23 mouse cellular contexts compared by ENCODE assay signal in genomic region chr3:127820400-127820799, GRCm38 (mm10).
"Had no signal": no experiment of that assay in that cellular context is flagged by ENCODE, and none has a peak within 500 bp of the region (broad histone marks: within the 10 kb centered on the region; RNA-seq: fewer than 3 reads in every experiment).

No protein-coding gene starts in this region.

- ATAC-seq: hindbrain, embryonic 16.5 days; inflammation-experienced regulatory T-cells, adult 6 months; intestine, postnatal 0 days had no signal

- H3K4me2 ChIP-seq: heart, embryonic 12.5 days; hindbrain, embryonic 12.5 days; hindbrain, embryonic 14.5 days; limb, embryonic 12.5 days; liver, embryonic 13.5 days had no signal

- DNase-seq: gastrocnemius, postnatal 25 days; heart, adult 18-20 months; heart, postnatal 10 days; heart, postnatal 4 days; kidney, adult 18-20 months; kidney, adult 8-10 months; kidney, postnatal 10 days; kidney, postnatal 25 days; kidney, postnatal 4 days; liver; liver, embryonic 13.5 days had no signal

- H3K4me1 ChIP-seq: heart, embryonic 10.5 days had no signal

- H3K27me3 ChIP-seq: heart, embryonic 12.5 days; hindbrain, embryonic 12.5 days; limb, embryonic 12.5 days; liver, embryonic 13.5 days had no signal

- H3K9ac ChIP-seq: heart, embryonic 12.5 days; hindbrain, embryonic 12.5 days; hindbrain, embryonic 14.5 days; limb, embryonic 12.5 days; liver, embryonic 13.5 days had no signal

- H3K9me3 ChIP-seq: heart, embryonic 10.5 days; heart, embryonic 12.5 days; hindbrain, embryonic 10.5 days; hindbrain, embryonic 12.5 days; limb, embryonic 10.5 days; limb, embryonic 12.5 days; liver, embryonic 13.5 days had no signal

- H3K27ac ChIP-seq: heart, embryonic 10.5 days; hindbrain, embryonic 10.5 days; hindbrain, embryonic 12.5 days; hindbrain, embryonic 14.5 days; layer of hippocampus, adult 2 months; left cerebral cortex, adult 2 months; limb, embryonic 10.5 days; limb, embryonic 12.5 days; liver, embryonic 13.5 days had no signal

- H3K4me3 ChIP-seq: heart, embryonic 10.5 days; heart, embryonic 12.5 days; hindbrain, embryonic 10.5 days; hindbrain, embryonic 12.5 days; layer of hippocampus, adult 2 months; left cerebral cortex, adult 2 months; limb, embryonic 10.5 days; limb, embryonic 12.5 days; liver, embryonic 13.5 days had no signal
